Mouse (Mus musculus): Measurements from ENCODE around the gene Mprip. TPM values are rescaled to one million over a fixed set of nuclear protein-coding genes. Genes with fewer than 3 reads are reported as not detected.

Gene Mprip
- polyA plus RNA-seq, 1 experiment: 126 TPM

- TF ChIP-seq POLR2A (IDR thresholded peaks at IDR 0.05; ENCODE audit: extremely low read depth, insufficient read depth, low read length): no peak
- no peak for TF ChIP-seq CTCF (IDR thresholded peaks at IDR 0.05; ENCODE audit: extremely low read depth, insufficient read depth, low read length)
- H3K4me3 ChIP-seq (ENCODE audit: insufficient read depth, low read length): no peak overlapping the region
- peaks cover 18% of the 10 kb centered on the region for H3K4me1 ChIP-seq (ENCODE audit: control insufficient read depth, insufficient read depth, low read length)
- no peak overlapping the region for H3K27ac ChIP-seq (ENCODE audit: insufficient read depth, low read length)
Measured at GRCm38 (mm10) chr11:59697572-59697971, 36.5 kb downstream of the Mprip start.

- no peak for TF ChIP-seq CTCF (IDR thresholded peaks at IDR 0.05; ENCODE audit: extremely low read depth, insufficient read depth, low read length)
- TF ChIP-seq POLR2A (IDR thresholded peaks at IDR 0.05; ENCODE audit: extremely low read depth, insufficient read depth, low read length): no peak
- Histone ChIP-seq H3K27ac (ENCODE audit: insufficient read depth, low read length) (no peak overlapping the region), H3K4me3 (ENCODE audit: insufficient read depth, low read length) (no peak overlapping the region), H3K4me1 (ENCODE audit: control insufficient read depth, insufficient read depth, low read length) (peaks cover 18% of the 10 kb centered on the region)
Measured at GRCm38 (mm10) chr11:59700787-59701186, 39.7 kb downstream of the Mprip start.

- H3K4me3 ChIP-seq (ENCODE audit: insufficient read depth, low read length): no peak overlapping the region
- TF ChIP-seq POLR2A (IDR thresholded peaks at IDR 0.05; ENCODE audit: extremely low read depth, insufficient read depth, low read length) (no peak), CTCF (IDR thresholded peaks at IDR 0.05; ENCODE audit: extremely low read depth, insufficient read depth, low read length) (no peak)
- H3K27ac ChIP-seq (ENCODE audit: insufficient read depth, low read length): no peak overlapping the region; the same call in 1 of the 2 replicates
- H3K4me1 ChIP-seq (ENCODE audit: control insufficient read depth, insufficient read depth, low read length): peaks cover 28% of the 10 kb centered on the region
Measured at GRCm38 (mm10) chr11:59705113-59705512, 44.0 kb downstream of the Mprip start.

- no peak for TF ChIP-seq POLR2A (IDR thresholded peaks at IDR 0.05; ENCODE audit: extremely low read depth, insufficient read depth, low read length)
- TF ChIP-seq CTCF (IDR thresholded peaks at IDR 0.05; ENCODE audit: extremely low read depth, insufficient read depth, low read length): no peak
- Histone ChIP-seq H3K4me1 (ENCODE audit: control insufficient read depth, insufficient read depth, low read length) (peaks cover 26% of the 10 kb centered on the region), H3K4me3 (ENCODE audit: insufficient read depth, low read length) (no peak overlapping the region), H3K27ac (ENCODE audit: insufficient read depth, low read length) (peak overlapping the region; percentile 96)
Measured at GRCm38 (mm10) chr11:59707481-59707880, 46.4 kb downstream of the Mprip start.

- TF ChIP-seq CTCF (IDR thresholded peaks at IDR 0.05; ENCODE audit: extremely low read depth, insufficient read depth, low read length) (no peak), POLR2A (IDR thresholded peaks at IDR 0.05; ENCODE audit: extremely low read depth, insufficient read depth, low read length) (peak; percentile 67)
- peaks cover 26% of the 10 kb centered on the region for H3K4me1 ChIP-seq (ENCODE audit: control insufficient read depth, insufficient read depth, low read length)
- peak overlapping the region; percentile 96 for H3K27ac ChIP-seq (ENCODE audit: insufficient read depth, low read length)
- H3K4me3 ChIP-seq (ENCODE audit: insufficient read depth, low read length): no peak overlapping the region
Measured at GRCm38 (mm10) chr11:59707931-59708611, 47.0 kb downstream of the Mprip start.

- Histone ChIP-seq H3K4me1 (ENCODE audit: control insufficient read depth, insufficient read depth, low read length) (peaks cover 11% of the 10 kb centered on the region), H3K27ac (ENCODE audit: insufficient read depth, low read length) (no peak overlapping the region), H3K4me3 (ENCODE audit: insufficient read depth, low read length) (no peak overlapping the region)
- TF ChIP-seq POLR2A (IDR thresholded peaks at IDR 0.05; ENCODE audit: extremely low read depth, insufficient read depth, low read length): no peak
- TF ChIP-seq CTCF (IDR thresholded peaks at IDR 0.05; ENCODE audit: extremely low read depth, insufficient read depth, low read length): no peak
Measured at GRCm38 (mm10) chr11:59715424-59715840, 54.3 kb downstream of the Mprip start.

- H3K27ac ChIP-seq (ENCODE audit: insufficient read depth, low read length): peak overlapping the region; percentile 27
- TF ChIP-seq POLR2A (IDR thresholded peaks at IDR 0.05; ENCODE audit: extremely low read depth, insufficient read depth, low read length) (no peak), CTCF (IDR thresholded peaks at IDR 0.05; ENCODE audit: extremely low read depth, insufficient read depth, low read length) (no peak)
- H3K4me1 ChIP-seq (ENCODE audit: control insufficient read depth, insufficient read depth, low read length): peaks cover 14% of the 10 kb centered on the region
- H3K4me3 ChIP-seq (ENCODE audit: insufficient read depth, low read length): no peak overlapping the region
Measured at GRCm38 (mm10) chr11:59717801-59718291, 56.7 kb downstream of the Mprip start.

- no peak for TF ChIP-seq CTCF (IDR thresholded peaks at IDR 0.05; ENCODE audit: extremely low read depth, insufficient read depth, low read length)
- TF ChIP-seq POLR2A (IDR thresholded peaks at IDR 0.05; ENCODE audit: extremely low read depth, insufficient read depth, low read length): no peak
- H3K4me1 ChIP-seq (ENCODE audit: control insufficient read depth, insufficient read depth, low read length): peaks cover 10% of the 10 kb centered on the region
- no peak overlapping the region for H3K27ac ChIP-seq (ENCODE audit: insufficient read depth, low read length)
- H3K4me3 ChIP-seq (ENCODE audit: insufficient read depth, low read length): no peak overlapping the region
Measured at GRCm38 (mm10) chr11:59719185-59719584, 58.1 kb downstream of the Mprip start.

GRCm38 (mm10) chr11:59721385-59721784 is 60.3 kb downstream of the Mprip start:
- TF ChIP-seq POLR2A (IDR thresholded peaks at IDR 0.05; ENCODE audit: extremely low read depth, insufficient read depth, low read length) (no peak), CTCF (IDR thresholded peaks at IDR 0.05; ENCODE audit: extremely low read depth, insufficient read depth, low read length) (no peak)
- peaks cover 7% of the 10 kb centered on the region for H3K4me1 ChIP-seq (ENCODE audit: control insufficient read depth, insufficient read depth, low read length)
- H3K4me3 ChIP-seq (ENCODE audit: insufficient read depth, low read length): no peak overlapping the region
- no peak overlapping the region for H3K27ac ChIP-seq (ENCODE audit: insufficient read depth, low read length)

- no peak overlapping the region for H3K27ac ChIP-seq (ENCODE audit: insufficient read depth, low read length)
Measured at GRCm38 (mm10) chr11:59727204-59727603, 66.1 kb downstream of the Mprip start.

More at GRCm38 (mm10) chr11:59727204-59727603, 66.1 kb downstream of the Mprip start:
- Histone ChIP-seq H3K4me3 (ENCODE audit: insufficient read depth, low read length) (no peak overlapping the region), H3K4me1 (ENCODE audit: control insufficient read depth, insufficient read depth, low read length) (peaks cover 9% of the 10 kb centered on the region)
- TF ChIP-seq CTCF (IDR thresholded peaks at IDR 0.05; ENCODE audit: extremely low read depth, insufficient read depth, low read length) (no peak), POLR2A (IDR thresholded peaks at IDR 0.05; ENCODE audit: extremely low read depth, insufficient read depth, low read length) (no peak)
